Mouse (Mus musculus): ENCODE data around the gene Slc25a42. TPM values are rescaled to one million over a fixed set of nuclear protein-coding genes. Genes with fewer than 3 reads are reported as not detected.

Gene Slc25a42
- total RNA-seq, 2 experiments from 2014 or later: 124 to 184 TPM

DNA sequence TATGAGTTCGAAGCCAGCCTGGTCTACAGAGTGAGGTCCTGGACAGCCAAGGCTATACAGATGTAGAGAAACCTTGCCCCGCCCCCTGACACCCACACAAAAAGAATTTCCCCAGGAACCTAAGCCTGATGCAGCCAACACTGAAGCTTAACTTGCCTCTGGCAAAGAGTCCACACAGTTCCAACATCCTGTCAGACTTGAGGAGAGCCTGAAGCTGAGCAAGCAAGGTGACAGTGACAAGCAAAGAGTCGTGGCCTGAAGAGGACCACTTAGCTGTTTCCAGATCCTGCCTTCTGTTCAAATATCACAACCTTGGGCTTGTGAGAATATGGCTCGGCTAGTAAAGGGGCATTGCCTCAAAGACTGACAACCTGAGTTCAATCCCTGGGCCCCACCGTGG lies 3.0 kb upstream of the Slc25a42 start:
- DNase-seq: no peak

DNA sequence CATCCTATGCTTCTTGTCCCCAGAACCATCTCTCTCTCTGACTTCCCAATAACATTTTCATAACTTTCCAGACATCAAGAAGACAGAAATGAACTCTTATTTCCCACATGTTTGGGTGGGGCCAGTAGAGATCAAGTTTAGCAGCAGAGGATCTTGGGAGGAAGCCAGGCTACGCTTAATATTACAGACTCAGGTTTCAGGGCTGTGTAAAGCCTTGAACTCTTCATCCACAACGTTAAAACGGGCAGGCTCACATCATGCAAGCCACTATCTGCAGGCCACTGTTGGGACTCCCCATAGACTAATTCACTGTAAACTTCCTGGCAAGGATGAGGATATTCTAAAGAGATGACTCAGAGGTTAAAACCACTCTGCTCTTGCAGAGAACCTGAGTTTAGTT lies 2.3 kb upstream of the Slc25a42 start:
- no peak for DNase-seq

DNA sequence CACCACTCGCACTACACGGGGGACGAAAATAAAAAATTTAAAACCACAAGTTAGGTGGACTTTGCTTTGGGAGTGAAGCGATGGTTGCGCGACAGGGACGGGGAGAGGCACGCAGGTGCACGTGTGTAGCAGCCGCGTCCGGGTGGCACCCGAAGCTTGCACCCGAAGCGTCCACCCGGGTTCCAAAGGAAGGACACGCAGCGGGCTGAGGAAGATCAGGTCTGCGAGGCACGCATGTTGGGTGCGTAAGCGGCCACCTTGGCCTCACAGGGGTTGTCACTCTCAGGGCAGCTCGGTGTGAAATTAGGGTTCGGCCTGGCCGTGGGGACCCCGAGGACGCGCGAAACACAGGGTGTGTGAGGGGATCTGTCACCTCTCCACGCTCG lies 386 bp downstream of the Slc25a42 start:
- DNase-seq: peak; percentile 60

DNA sequence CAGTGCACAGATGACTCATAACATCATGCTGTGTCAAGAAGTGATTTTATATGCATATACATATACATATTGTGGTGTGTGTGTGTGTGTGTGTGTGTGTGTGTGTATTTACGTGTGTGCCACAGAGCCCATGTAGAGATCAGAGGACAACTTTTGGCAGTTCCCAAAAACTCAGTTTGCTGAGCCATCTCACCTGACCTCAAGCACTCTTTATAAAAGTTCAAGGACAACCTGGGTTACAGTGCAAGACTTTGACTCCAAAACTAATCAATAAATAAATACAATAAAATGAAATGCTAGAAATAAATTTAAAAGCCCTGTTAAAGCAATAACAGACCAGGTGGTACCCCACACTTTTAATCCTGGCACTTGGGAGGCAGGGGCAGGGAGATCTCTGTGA lies 830 bp downstream of the Slc25a42 start:
- DNase-seq: no peak

DNA sequence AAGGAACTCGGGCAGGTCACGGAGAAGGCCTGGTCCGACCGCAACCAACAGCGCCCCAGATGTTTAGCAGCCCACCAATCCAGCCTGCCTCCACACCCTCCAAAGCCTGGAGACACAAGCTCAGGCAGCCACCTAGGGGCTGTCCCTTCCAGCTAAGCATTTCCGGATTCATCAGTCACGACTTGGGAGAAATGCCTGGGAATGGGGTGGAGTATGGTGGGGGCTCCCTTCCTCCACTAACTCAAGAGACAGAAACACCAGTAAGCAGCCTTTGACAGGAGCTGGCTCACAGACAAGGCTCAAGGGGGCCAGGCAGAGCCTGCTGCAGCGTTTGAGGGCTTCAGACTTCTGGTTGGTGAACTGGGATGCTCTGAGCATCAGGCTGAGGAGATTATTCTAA lies 1.6 kb downstream of the Slc25a42 start:
- DNase-seq: peak; percentile 50

DNA sequence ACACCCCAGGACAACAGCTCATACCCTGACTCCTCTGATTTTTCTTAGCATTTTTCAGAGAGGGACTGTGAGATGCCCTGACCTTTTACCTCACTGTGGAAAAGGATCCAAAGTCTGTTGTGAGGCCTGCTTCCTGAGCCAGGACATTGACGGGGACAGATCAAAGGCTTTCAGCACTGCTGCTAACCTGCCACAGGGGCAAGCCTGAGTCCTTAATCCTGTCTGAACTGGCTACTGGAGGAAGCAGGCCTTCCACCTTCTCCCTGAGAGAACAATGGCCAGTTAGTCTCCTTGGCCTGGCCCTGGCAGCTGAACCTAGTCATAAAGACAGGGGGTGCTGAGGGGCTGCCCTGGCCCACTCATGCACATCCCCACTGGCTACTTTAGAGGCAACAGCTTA lies 4.0 kb downstream of the Slc25a42 start:
- no peak for DNase-seq

DNA sequence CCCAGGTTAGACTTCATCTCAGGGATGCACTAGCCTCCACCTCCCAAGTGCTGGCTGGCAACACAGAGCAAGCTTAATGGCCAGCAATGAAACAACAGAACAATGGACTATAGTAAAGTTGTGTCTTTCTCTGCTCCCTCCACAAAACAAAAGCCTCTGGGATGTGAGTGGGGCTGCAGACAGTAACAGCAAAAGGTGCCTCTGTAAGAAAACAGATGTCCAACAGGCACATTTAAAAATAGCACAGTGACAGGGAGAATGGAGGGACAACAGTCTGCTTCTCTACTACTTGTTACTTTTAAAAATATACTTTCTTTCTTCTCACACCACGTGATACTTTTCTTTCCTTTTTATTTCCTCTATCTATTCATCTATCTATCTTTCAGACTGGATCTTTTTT lies 7.3 kb downstream of the Slc25a42 start:
- no peak for DNase-seq

DNA sequence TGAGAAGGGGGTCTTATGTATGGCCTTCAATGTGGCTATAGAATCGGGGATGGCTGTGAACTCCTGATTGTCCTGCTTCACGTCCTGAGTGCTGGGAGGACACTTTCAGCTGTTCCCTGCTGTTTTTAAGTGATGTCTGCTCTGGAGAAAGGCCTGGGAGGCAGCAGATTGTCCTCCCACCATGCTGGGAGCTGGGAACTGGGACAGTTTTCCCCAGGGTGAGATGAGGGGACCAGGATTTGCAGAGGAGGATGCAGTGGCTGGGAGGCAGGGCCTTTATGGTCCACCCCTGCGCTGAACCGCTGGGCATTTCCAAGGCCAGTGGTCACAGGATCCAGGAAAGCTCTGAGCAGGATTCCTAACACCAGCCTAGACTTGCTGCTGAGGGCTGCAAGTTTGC lies 9.0 kb downstream of the Slc25a42 start:
- no peak for DNase-seq

DNA sequence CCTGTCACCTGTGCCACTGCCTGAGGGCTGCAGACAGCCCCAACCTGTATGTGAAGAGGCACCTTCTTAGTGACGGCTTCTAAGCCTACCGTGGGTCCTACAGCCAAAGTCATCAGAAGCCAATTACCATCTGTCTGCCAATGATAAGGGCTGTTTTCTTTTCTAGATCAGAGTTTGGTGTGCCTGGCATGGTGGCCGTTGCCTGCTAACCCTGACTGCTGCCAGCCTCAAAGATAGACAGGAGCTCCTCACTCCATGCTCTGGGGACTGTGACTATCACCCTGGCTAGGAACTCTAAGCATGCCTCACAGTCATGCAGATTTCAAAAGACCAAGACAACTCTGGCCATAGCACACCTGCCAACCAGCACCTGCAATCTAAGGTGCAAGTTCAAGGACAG lies 10.7 kb downstream of the Slc25a42 start:
- DNase-seq: no peak

DNA sequence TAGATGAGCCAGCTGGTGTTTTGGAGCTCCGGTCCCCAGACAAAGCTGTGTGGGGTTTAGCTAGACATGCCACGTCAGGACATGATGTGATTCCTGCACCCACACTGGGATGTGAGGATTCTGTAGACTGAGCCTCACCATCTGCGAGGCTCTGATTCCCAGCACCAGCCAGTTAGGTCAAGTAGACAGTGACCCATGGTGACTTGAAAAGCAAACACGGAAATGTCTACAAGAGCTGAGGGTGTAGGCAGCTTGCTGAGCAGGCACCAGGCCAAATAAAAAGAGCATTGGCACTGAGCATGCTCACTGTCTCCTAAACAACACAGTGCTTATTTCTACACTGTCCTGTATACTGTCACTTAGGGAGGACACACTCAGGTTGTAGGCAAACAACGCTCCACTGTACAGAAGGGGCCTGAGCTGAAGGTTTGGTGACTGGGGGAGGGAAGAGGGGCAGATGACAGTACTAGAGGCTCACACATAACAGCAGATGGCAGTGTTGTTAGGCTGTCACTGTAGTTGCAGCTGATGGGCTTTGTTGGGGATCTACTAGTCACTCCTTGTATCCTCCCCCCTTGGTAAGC lies 11.9 kb downstream of the Slc25a42 start:
- DNase-seq: no peak

DNA sequence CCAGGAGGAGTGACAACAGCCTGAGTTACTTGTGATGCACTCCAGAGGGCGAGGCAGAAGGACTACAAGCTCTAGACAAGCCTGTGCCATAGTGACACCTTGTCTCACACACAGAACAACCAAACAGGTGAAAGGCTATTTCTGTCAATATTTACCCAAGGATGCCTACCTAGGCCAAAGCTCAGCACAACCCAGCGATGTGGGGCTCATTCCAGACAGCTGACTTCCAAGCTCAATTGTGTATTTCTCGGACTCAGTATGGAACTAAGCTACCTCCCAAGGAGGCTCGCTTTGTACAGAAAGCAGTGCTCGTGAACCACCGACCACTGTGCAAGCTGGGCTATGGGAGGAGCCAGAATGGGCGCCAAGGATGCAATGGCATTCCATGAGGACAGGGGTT lies 14.5 kb downstream of the Slc25a42 start:
- no peak for DNase-seq

DNA sequence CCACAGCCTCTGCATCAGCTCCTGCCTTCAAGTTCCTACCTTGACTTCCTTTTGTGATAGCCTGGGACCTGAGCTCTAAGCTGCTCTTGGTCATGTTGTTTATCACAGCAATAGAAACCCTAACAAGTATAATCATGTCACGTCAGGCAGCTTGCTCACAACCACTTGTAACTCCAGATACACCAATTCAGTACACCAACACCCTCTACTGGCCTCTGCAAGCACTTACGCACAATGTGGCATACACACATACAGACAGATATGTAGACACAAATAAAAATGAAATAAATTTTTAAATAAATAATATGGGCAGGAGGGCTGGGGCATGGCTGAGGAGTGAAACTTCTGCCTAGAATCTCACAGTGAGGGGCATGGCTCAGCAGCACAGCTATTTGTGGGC lies 16.3 kb downstream of the Slc25a42 start:
- no peak for DNase-seq

DNA sequence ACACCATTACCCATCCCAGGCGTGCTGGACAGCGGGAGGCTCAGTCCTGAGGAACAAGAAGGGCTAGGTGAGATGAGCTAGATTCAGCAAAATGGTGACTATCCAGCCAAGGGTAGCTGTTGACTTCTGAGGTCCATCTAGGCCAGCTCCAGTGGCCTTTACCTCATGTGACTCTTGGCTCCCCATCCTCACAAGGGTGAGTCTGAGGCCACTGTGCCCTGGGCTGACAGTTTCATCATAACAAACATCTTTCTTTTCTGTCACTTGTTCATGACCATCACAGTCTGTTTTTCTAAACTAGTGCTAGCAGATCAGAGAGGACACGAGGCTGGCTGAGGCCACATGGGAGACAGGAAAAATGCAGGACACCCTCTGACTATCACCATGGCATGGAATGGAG lies 17.9 kb downstream of the Slc25a42 start:
- DNase-seq: no peak

DNA sequence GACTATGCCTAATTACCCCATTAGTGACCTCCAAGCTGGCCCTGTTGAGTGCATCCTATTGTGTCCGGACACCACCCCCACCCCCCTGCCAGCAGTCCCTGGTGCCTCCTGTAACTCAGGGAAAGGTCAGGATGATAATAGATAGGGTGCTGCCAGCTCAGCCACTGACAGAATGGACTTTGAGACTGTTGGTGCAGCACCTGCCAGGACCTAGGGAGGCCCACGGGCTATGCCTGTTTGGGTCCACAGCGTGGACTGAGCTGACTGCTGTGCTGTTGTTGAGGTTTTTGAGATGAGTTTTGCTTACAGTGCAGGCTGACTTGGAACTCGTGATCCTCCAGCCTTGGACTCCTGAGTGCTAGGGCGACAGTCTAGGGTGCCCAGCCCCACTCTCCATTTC lies 18.9 kb downstream of the Slc25a42 start:
- DNase-seq: no peak

DNA sequence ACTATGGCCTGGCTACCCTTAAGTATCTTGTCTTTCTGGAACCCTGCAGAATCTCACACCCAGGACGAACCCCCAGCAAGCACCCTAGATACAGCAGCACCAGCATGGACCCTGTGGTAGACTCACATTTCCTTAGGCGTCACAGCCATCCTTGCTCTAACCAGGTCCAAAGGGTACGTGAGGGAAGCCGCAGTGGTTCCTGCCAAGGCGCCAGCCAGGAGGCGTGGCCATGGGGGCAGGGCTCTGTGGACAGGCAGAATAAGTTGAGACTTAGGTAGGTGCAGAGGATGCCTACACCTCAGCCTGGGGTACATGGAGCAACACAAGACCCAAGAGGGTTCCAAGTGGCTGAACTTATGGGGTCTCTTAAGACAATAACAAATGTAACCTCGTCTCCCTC lies 23.4 kb downstream of the Slc25a42 start:
- peak; percentile 52 for DNase-seq

DNA sequence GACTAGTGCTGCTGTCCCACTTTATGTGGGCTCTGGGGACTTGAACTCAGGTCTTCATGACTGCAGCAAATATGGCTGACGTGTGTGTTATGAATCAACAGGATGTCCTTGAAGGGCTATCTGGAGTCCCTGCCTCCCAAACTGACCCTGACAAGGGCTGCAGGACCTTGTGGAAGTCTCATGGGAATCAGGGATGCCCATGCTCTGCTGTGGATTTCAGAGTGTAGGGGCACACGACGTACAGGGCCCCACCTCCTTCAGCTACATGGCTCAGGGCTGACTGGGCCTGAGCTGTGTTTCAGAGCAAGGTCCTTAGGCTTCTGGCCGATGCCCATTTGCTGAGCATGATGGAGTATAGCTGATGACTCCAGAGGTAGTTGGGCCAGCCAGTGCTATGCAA lies 28.9 kb downstream of the Slc25a42 start:
- no peak for DNase-seq

DNA sequence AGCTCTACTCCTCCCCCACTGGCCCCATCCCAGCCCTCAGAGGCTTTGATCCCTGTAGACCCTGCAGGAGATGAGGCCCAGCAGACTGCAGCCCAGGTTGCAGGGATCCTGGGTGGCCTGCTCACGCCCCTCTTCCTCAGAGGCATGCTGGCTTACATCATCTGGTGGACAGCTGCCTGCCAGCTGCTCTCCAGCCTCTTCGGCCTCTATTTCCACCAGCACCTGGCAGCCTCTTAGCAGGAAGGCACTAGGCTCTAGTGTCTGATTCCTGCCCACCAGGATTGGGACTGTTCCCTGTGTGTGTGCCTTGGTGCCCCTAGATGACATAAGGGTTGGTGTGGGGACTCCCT lies 30.2 kb downstream of the Slc25a42 start:
- DNase-seq: no peak

DNA sequence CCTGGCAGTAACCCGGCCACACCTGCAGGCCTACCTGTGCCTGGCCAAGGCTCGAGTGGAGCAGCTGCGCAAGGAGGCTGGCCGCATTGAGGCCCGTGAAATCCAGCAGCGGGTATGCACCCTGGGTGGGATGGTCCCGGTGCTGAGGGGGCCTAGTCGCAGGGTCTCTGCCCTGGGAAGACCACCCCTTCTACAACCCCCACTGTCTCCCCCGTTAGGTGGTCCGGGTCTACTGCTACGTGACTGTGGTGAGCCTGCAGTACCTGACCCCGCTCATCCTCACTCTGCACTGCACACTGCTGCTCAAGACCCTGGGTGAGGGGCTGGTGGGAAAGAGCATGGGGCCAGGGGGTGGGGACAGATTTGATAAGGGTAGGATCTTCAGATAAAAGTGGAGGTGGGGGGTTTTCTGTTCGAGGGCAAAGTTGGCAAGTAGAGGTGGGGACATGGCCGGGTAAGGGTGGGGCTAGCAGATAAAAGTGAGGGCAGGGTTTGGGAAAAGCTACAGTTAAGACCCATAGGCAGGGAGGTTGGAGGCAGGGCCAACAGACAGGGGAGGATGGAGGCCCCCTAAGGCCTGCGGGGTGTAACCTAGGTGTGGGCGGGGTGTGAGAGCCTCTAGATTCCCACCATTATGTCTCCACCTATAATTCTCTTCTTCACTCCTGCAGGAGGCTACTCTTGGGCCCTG lies 30.7 kb downstream of the Slc25a42 start:
- no peak for DNase-seq

DNA sequence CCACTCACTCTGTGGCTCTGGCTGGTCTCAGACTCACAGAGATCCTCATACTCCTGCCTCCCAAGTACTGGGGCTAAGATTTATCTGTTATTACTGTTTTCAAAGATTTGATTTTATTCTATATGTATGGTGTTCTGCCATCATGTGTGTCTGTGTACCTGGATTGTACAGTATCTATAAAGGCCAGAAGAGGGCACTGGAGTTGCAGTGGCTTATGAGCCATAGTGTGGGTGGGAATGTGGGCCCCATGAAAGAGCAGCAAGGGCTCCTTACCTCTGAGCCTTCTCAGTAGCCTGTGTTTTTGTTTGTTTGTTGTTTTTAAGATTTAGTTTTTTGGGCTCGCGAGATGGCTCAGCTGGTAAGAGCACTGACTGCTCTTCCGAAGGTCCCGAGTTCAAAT lies 33.0 kb downstream of the Slc25a42 start:
- DNase-seq: no peak

DNA sequence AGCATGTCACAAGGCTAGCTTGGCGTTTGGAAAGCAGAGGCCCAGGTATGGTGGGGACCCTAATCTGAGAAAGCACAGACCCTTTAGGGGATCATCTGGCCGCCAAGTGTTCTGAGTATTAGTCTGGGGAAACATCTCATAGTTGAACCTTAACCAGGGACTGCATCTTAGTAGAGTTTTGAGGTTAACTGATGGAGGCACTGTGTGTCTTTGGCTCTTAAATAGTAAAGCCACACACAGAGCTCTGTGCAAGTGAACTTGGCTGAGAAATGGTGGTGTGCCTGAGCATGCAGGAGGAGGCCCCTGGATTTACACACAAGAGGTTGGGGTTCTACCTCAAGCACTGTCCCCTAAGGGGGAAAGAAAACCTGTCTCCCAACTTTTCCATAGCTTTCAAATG lies 33.9 kb downstream of the Slc25a42 start:
- no peak for DNase-seq

DNA sequence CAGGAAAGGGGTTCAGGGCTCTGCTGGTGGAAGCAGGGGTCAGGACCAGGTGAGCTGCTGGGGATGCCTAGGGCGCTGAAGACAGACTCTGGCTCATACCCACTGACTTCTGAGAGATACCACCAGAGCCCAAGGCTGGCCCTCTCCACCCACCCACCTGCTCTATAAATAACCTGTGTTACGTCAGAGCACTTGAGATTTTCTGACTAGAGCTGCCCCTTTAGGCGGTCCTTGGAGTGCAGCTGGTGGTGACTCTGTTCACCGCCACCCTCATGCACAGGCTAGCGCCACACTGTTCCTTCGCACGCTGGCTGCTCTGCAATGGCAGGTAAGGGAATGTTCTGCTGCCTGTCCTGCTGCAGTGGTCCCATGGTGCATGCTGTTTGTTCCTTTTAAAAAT lies 38.0 kb downstream of the Slc25a42 start:
- no peak for DNase-seq

DNA sequence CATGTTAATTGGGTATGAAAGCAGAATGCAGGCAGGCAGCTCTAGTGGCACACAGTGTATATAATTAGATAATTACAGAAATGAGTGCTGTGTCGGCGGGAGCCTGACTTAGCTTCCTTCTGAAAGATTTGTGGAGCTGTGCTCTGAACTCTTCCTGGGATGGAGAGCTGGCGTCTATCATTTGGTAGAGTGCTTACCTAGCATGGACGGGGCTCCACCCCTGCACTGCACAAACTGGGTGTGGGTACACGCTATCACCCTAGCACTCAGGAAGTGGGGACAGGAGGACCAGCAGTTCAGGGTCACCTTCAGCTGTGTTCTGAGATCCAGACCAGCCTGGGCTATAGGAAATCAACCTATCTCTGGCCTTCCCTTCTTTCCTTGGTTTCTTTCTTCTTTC lies 38.8 kb downstream of the Slc25a42 start:
- DNase-seq: no peak

DNA sequence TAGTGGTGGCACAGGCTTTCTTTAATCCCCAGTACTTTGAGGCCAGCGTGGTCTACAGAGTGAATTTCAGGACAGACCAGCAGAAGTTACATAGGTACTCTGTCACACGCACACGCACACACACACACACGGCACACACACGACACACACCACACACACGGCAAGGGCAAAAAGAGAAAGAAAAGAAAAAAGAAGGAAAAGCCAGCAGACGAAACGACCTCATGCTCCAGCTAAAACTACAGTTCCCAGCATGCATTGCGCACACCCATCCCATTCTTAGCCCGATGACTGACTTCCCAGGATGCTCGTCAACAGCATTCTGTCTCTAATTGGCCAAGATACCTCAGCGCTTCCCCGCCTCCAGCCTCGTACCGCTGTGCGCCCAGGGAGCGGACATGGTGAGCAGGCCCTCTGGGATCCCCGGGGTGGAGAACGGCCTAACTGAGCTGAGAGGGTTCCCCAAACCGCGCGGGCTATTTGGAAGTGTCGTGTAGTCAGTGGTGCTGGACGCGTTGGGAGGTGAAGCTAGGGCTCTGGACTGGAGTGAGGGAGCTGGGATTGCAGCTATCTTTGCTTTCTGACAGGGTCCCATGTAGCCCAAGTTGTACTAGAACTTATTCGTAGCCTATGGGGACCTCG lies 39.9 kb downstream of the Slc25a42 start, which contains the start of gene Tmem161a:
Tmem161a (plus strand) TSS at position 314 of the 639 bp plus-strand sequence.
- peak; percentile 93 for DNase-seq

DNA sequence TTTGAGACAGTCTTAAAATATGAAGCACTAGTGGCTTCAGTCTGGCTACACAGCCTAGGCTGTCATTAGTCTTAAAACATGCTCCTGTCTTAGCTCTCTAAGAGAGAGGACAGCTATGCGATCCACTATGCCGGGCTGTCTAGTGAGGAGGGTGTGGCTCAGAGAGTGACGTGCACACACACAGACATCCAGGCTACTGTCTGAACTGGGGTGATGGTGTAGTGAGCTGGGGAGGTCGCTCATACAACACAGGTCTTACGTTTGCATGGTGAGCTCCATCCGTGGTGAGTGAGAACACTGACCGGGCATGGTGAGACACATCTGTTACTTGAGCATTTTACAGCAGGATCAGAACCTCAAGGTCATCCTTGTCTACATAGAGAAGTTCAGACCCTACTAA lies 40.9 kb downstream of the Slc25a42 start:
- DNase-seq: no peak
